Mouse (Mus musculus) limb, embryonic 15.5 days (tissue): ENCODE data around the gene Gja3. TPM values are rescaled to one million over a fixed set of nuclear protein-coding genes. Genes with fewer than 3 reads are reported as not detected.
"Not testable (repeated sequence)": the region's sequence is repeated elsewhere in the genome, so short reads cannot be mapped to it uniquely, and the experiment has no call there.

Experiments used
- ATAC-seq: fragments of 200-750 bp; cut with Nextera tagmentation; 2 replicates; pipeline ENCODE4 v1.8.0; 2017; ENCODE audit warnings: low read depth, moderate TSS enrichment; ENCODE audit not compliant: insufficient number of reproducible peaks, low FRiP score, low TSS enrichment
- H3K27ac ChIP-seq: fragments of 300-500 bp; sonication (generic); 2 replicates; pipeline ENCODE4 v1.5.1; 2015; ENCODE audit warnings: moderate library complexity, mild to moderate bottlenecking, inconsistent platforms
- H3K27me3 ChIP-seq: fragments of 300-500 bp; sonication (generic); 2 replicates; pipeline ENCODE4 v1.6.1; 2015; ENCODE audit warnings: inconsistent platforms
- H3K36me3 ChIP-seq: fragments of 300-500 bp; sonication (generic); 2 replicates; pipeline ENCODE4 v1.6.1; 2015; ENCODE audit warnings: inconsistent platforms
- H3K4me1 ChIP-seq: fragments of 300-500 bp; sonication (generic); 2 replicates; pipeline ENCODE4 v1.6.1; 2015; ENCODE audit warnings: inconsistent platforms
- H3K4me2 ChIP-seq: fragments of 300-500 bp; sonication (generic); 2 replicates; pipeline ENCODE4 v1.6.1; 2015; ENCODE audit warnings: mild to moderate bottlenecking, inconsistent platforms
- H3K4me3 ChIP-seq: fragments of 300-500 bp; sonication (generic); 2 replicates; pipeline ENCODE4 v1.5.1; 2015; ENCODE audit warnings: mild to moderate bottlenecking, inconsistent platforms
- H3K9ac ChIP-seq: fragments of 300-500 bp; sonication (generic); 2 replicates; pipeline ENCODE4 v1.6.1; 2015; ENCODE audit warnings: inconsistent platforms
- H3K9me3 ChIP-seq: fragments of 300-500 bp; sonication (generic); 2 replicates; pipeline ENCODE4 v1.6.1; 2016; ENCODE audit warnings: inconsistent platforms
- WGBS: fragments of 180-500 bp; shearing (Covaris S2); methylation state at CpG from one replicate; pipeline ENCODE4 v1.1.7; 2015; 5-methylcytosine and 5-hydroxymethylcytosine counted together
- polyA plus RNA-seq: library from polyadenylated mRNA; unstranded; fragments of >200 nt; fragmentation: Nextera tagmentation; extraction: Ambion mirVana; gene quantifications from 2 replicates; pipeline ENCODE4 v1.2.1, GENCODE M21; 2015

Gene Gja3
- polyA plus RNA-seq, 1 experiment from 2014 or later: 5.6 TPM

DNA sequence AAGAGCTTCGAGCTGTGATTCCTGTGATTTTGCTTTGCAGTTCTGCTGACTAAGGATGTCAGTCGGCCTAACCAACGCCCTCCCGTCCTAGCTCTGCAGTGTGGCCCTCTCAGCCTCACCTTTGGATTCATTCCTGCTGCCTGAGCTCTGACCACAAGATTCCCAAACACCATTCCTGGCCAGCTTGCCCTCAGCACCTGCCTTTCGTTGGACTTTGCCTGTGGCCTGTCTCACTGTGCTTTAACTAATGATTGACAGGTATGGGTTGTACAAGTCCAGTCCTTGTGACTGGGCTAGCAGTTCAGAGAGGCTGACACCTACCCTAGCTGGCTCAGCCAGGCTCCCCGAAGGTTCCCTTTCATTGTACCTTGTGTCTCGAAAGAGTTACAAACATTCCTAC is 31.2 kb upstream of the Gja3 start:
- WGBS: 84% methylated on average over 7 of the region's 7 CpGs

DNA sequence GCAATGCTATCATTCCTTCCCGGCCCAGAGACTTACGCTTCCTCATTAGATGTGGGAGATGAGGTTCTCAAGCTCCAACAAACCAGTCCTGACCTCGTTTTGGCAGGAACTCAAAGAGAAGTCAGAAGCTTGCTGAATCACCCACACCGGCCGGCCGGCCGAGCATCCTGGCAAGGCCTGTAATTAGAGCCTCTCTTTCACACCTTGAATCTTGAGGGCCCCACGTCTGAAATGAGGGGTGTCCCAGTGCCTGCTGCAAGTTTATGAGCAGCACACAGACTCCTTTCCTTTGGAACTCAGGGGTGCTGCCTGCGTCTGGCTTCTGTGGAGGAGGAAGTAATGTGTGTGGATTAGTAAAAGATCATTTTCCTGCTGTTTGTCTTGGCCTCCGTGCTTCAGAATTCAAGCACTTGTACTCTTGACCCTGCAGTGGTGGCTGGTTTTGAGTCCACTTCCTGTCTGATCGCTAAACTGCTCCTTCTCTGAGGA is 26.3 kb upstream of the Gja3 start:
- no peak for ATAC-seq
- H3K36me3 ChIP-seq: no peaks in the 10 kb centered on the region

More for the DNA sequence above, 31.2 kb upstream of the Gja3 start:
- no peak for ATAC-seq
- Histone ChIP-seq H3K27ac (no peak overlapping the region), H3K9ac (no peak overlapping the region), H3K4me3 (no peak overlapping the region), H3K4me2 (no peak overlapping the region), H3K36me3 (no peaks in the 10 kb centered on the region), H3K27me3 (no peaks in the 10 kb centered on the region), H3K9me3 (no peaks in the 10 kb centered on the region), H3K4me1 (peaks cover 7% of the 10 kb centered on the region)

DNA sequence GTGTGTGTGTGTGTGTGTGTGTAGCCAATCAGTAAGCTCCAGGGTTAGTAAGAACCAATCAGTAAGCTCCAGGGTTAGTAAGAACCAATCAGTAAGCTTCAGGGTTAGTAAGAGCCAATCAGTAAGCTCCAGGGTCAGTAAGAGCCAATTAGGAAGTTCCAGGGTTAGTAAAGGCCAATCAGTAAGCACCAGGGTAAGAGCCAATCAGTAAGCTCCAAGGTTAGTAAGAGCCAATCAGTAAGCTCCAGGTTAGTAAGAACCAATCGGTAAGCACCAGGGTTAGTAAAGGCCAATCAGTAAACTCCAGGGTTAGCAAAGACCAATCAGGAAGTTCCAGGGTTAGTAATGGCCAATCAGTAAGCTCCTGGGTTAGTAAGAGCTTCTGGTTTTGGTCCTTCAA is 25.0 kb upstream of the Gja3 start:
- H3K4me2 ChIP-seq: no peak overlapping the region
- H3K27me3 ChIP-seq: no peaks in the 10 kb centered on the region
- peaks cover 14% of the 10 kb centered on the region for H3K4me1 ChIP-seq
- H3K36me3 ChIP-seq: no peaks in the 10 kb centered on the region
- H3K9ac ChIP-seq: no peak overlapping the region
- no peak for ATAC-seq
- no peak overlapping the region for H3K27ac ChIP-seq
- WGBS: 93% methylated on average over 1 of the region's 1 CpGs
- no peak overlapping the region for H3K4me3 ChIP-seq
- H3K9me3 ChIP-seq: no peaks in the 10 kb centered on the region

More for the DNA sequence above, 26.3 kb upstream of the Gja3 start:
- no peak overlapping the region for H3K4me3 ChIP-seq
- no peaks in the 10 kb centered on the region for H3K27me3 ChIP-seq
- H3K4me1 ChIP-seq: peaks cover 14% of the 10 kb centered on the region
- H3K9ac ChIP-seq: no peak overlapping the region
- no peak overlapping the region for H3K4me2 ChIP-seq
- H3K27ac ChIP-seq: peak overlapping the region; percentile 11; the same call in 1 of the 2 replicates
- no peaks in the 10 kb centered on the region for H3K9me3 ChIP-seq
- 11% methylated on average over 11 of the region's 11 CpGs for WGBS

DNA sequence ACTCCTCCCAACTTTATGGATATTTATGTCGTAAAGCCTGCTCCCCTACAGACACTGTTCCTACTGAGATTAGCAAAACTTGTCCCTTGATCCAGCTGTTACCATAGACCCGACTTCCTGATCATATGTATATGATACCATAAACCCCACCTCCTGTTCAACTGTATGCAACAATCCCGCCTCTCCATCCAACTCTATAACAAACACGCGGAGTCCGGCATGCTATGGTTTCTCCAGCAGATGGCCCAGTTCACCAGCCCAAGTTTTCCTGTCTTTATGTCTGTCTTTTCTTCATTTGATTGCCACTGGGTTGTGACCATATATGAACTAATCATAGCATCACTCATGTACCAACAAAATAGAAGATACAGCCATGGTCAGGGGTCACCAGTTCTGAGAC is 17.6 kb upstream of the Gja3 start:
- peaks cover 3% of the 10 kb centered on the region; the same call in 1 of the 2 replicates for H3K4me1 ChIP-seq
- H3K36me3 ChIP-seq: no peaks in the 10 kb centered on the region
- no peaks in the 10 kb centered on the region for H3K9me3 ChIP-seq
- no peaks in the 10 kb centered on the region for H3K27me3 ChIP-seq
- WGBS: 74% methylated on average over 6 of the region's 6 CpGs
- no peak overlapping the region for H3K4me3 ChIP-seq
- no peak overlapping the region for H3K9ac ChIP-seq
- H3K27ac ChIP-seq: no peak overlapping the region
- no peak for ATAC-seq
- no peak overlapping the region for H3K4me2 ChIP-seq

DNA sequence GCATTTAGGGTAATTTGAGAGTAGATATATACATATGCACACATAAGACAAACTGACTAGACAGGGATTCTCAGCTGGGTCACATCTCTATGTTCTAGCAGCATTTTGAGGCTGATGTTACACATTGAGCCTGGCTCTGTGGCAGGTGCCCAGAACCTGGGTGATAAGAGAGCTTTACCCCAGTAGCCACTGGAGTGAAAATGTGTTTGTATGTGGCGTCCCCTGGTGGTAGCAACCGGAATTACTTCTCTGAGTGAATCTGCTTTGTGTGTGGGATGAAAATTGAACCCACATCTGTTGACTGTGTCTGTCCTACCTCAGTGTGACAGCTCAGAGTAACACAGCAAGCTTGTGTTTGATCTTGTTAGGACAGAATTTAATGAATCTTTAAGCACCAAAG is 12.0 kb upstream of the Gja3 start:
- H3K27me3 ChIP-seq, ATAC-seq, H3K27ac ChIP-seq, H3K9ac ChIP-seq, H3K4me3 ChIP-seq, H3K4me2 ChIP-seq, H3K4me1 ChIP-seq, H3K36me3 ChIP-seq, H3K9me3 ChIP-seq: not testable (repeated sequence)
- WGBS: 2% methylated on average over 2 of the region's 2 CpGs

DNA sequence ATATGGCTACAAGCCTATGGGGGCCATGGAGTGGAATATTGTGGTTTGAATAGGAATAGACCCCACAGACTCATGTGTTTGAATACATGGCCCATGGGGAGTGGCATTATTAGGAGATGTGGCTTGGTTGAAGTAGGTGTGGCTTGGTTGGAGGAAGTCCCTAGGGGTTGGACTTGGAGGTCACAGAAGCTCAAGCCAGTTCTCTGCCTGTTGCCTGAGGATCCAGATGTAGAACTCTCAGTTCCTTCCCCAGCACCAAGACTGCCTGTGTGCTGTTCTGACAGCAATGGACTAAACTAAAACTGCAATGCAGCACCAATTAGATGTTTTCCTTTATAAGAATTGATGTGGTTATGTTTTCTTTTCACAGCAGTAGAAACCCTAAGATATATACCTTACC is 8.2 kb upstream of the Gja3 start:
- Histone ChIP-seq H3K36me3 (no peaks in the 10 kb centered on the region), H3K4me2 (no peak overlapping the region), H3K27me3 (no peaks in the 10 kb centered on the region), H3K4me1 (peaks cover 3% of the 10 kb centered on the region; the same call in 1 of the 2 replicates), H3K4me3 (no peak overlapping the region), H3K27ac (no peak overlapping the region), H3K9ac (no peak overlapping the region), H3K9me3 (no peaks in the 10 kb centered on the region)
- ATAC-seq: no peak

DNA sequence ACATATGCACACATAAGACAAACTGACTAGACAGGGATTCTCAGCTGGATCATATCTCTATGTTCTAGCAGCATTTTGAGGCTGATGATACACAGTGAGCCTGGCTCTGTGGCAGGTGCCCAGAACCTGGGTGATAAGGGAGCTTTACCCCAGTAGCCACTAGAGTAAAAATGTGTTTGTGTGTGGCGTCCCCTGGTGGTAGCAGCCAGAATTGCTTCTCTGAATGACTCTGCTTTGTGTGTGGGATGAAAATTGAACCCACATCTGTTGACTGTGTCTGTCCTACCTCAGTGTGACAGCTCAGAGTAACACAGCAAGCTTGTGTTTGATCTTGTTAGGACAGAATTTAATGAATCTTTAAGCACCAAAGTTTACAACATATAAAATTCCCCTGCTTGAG is 2.2 kb upstream of the Gja3 start:
- H3K27ac ChIP-seq, H3K4me2 ChIP-seq, H3K4me3 ChIP-seq, H3K36me3 ChIP-seq, ATAC-seq, H3K9ac ChIP-seq, H3K9me3 ChIP-seq: not testable (repeated sequence)
- Histone ChIP-seq H3K4me1 (peaks cover 13% of the 10 kb centered on the region), H3K27me3 (peaks cover 39% of the 10 kb centered on the region)
- 0% methylated on average over 1 of the region's 1 CpGs for WGBS

DNA sequence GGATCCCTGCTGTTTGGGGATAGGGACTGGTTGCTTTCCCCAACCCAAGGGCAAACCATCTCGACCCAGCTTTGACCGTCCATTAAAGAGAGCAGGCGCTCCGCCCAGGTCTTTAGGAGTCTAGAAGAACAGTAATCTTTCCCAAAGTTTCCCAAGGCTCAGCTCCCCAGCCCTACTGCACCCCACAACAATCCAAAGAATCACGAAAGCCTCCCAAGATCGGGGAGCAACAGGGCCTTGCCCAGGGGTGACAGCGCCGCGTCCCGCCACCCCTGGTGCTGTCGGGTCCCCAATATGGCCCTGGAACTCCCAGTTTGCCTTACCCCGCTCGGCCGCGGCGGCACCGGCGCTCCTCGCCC is 717 bp downstream of the Gja3 start:
- H3K27ac ChIP-seq: no peak overlapping the region
- H3K27me3 ChIP-seq: peaks cover 45% of the 10 kb centered on the region
- H3K9ac ChIP-seq: 0 out of 2 replicates have a peak overlapping the region, but pooled peaks have one; percentile 14
- ATAC-seq: no peak; the same call in 1 of the 2 replicates
- peaks cover 13% of the 10 kb centered on the region for H3K4me1 ChIP-seq
- 2% methylated on average over 19 of the region's 19 CpGs for WGBS
- H3K4me2 ChIP-seq: peak overlapping the region; percentile 97
- no peaks in the 10 kb centered on the region for H3K36me3 ChIP-seq
- peak overlapping the region; percentile 52 for H3K4me3 ChIP-seq
- H3K9me3 ChIP-seq: no peaks in the 10 kb centered on the region

DNA sequence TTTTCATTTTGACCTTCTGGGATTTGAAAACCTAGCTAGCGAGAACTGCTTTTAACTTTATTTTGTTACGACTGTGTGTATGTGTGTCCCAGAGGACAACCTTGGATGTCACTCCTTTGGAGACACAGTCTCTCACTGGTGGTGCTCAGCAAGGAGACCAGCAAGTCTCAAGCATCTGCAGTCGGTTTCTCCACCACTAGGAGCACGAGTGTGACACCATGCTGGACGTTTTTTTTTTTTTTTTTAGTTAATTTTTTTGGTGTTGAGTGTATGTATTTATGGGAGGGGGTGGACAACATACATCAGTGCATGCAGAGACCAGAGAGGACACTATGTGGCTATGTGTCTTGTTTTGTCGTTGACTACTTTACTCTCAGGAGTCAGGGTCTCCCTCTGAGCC is 5.2 kb downstream of the Gja3 start:
- Histone ChIP-seq H3K9me3 (no peaks in the 10 kb centered on the region), H3K27me3 (peaks cover 27% of the 10 kb centered on the region), H3K36me3 (no peaks in the 10 kb centered on the region), H3K9ac (no peak overlapping the region), H3K4me1 (peaks cover 7% of the 10 kb centered on the region), H3K27ac (no peak overlapping the region), H3K4me2 (no peak overlapping the region), H3K4me3 (no peak overlapping the region)
- no peak for ATAC-seq
- WGBS: 63% methylated on average over 6 of the region's 6 CpGs

DNA sequence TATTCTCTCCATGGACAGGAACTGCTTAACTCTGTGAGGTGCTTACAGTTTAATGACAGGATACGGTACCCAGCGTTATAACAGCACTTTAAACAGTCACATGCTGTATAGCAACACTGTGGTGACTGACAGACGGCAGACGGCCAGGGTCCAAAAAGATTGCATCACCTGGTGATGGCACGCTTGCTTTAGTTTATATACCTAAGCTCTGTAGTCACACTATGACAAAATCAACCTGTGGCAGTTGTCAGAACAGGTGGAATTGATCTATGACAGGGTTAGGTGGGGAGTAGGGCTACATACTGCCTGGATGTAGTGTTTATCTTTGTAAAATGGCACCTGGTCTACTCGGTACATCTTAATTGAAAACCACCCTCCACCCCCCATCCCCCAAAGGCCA is 14.0 kb downstream of the Gja3 start:
- Histone ChIP-seq H3K4me1 (no peaks in the 10 kb centered on the region), H3K9ac (no peak overlapping the region), H3K9me3 (no peaks in the 10 kb centered on the region), H3K36me3 (no peaks in the 10 kb centered on the region), H3K27me3 (no peaks in the 10 kb centered on the region), H3K27ac (no peak overlapping the region), H3K4me2 (no peak overlapping the region), H3K4me3 (no peak overlapping the region)
- ATAC-seq: no peak
- 74% methylated on average over 6 of the region's 6 CpGs for WGBS

DNA sequence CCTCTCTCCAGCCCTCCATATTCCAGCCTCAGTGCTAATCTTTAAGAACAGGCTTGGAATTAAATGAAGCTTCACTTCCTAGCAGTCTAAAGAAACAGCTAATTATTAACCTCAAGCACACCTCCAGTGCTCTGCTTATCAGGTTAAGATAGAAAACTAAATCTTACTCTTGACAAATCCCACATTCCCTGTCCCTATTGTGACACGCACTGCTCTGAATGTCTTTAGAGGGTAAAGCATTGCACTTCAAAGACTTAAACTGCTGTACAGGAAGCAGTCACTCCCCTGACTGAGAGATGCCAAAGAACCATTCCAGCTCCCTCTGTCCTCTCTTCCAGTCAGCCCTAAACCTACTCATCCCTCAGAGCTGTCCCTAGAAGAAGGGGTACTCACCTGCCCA is 16.5 kb downstream of the Gja3 start:
- H3K36me3 ChIP-seq: no peaks in the 10 kb centered on the region
- no peak for ATAC-seq
- 60% methylated on average over 1 of the region's 1 CpGs for WGBS

DNA sequence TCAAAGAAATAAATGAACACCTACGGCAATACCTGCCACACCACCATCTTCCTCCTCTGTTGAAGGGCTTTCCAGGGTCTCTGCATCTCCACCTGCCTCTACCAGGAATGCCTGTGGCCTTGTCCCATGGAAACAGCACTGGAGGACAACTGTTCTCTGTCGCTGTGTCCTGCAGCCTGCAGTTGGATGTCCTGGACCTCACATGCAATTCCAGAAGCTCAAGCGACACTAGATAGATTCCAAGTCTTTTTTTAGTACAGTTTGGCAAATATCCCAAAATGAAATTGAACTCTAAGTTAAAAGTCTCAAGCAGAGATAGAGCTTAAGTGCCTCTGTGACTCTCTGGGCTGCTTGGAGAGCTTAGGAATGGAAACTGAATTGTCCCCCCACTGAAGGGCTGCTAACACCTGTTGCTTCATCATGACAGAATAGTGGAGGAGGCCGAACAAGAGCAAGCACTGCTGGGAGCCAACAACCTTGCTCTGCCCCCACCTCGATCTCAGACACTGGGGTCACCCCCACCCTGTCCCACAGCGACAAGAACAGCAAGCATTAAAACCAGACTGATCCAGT is 22.9 kb downstream of the Gja3 start:
- H3K9ac ChIP-seq: no peak overlapping the region
- WGBS: 60% methylated on average over 6 of the region's 6 CpGs
- no peaks in the 10 kb centered on the region for H3K4me1 ChIP-seq
- H3K4me3 ChIP-seq: no peak overlapping the region
- no peaks in the 10 kb centered on the region for H3K27me3 ChIP-seq
- ATAC-seq: no peak
- no peak overlapping the region for H3K4me2 ChIP-seq
- no peaks in the 10 kb centered on the region for H3K36me3 ChIP-seq
- H3K27ac ChIP-seq: no peak overlapping the region
- no peaks in the 10 kb centered on the region for H3K9me3 ChIP-seq

More for the DNA sequence above, 16.5 kb downstream of the Gja3 start:
- no peak overlapping the region for H3K4me2 ChIP-seq
- no peaks in the 10 kb centered on the region for H3K27me3 ChIP-seq
- no peak overlapping the region for H3K27ac ChIP-seq
- H3K4me1 ChIP-seq: no peaks in the 10 kb centered on the region
- no peak overlapping the region for H3K4me3 ChIP-seq
- H3K9ac ChIP-seq: no peak overlapping the region
- no peaks in the 10 kb centered on the region for H3K9me3 ChIP-seq

DNA sequence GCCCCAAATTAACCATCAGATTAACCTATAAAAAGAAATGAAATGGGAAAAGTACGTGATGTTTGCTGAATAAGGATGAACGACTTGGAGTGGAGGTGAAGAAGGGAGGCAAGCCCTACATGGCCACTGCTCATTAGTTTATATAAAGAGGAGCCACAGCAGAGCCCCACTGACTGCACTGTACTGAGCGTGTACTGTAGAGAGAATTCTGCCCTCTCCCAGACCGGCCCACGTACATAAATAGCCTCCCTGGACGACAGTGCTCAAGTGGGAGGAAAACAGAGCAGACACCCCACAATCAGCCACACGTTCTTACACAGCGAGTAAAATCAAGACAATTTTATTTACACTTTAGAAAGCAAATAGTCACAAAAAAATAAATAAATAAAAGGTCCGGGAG is 23.8 kb downstream of the Gja3 start:
- H3K4me3 ChIP-seq: no peak overlapping the region
- no peak overlapping the region for H3K4me2 ChIP-seq
- no peak overlapping the region for H3K9ac ChIP-seq
- no peaks in the 10 kb centered on the region for H3K27me3 ChIP-seq
- no peak overlapping the region for H3K27ac ChIP-seq
- no peaks in the 10 kb centered on the region for H3K4me1 ChIP-seq
- 75% methylated on average over 9 of the region's 9 CpGs for WGBS
- H3K9me3 ChIP-seq: no peaks in the 10 kb centered on the region
- ATAC-seq: no peak
- H3K36me3 ChIP-seq: no peaks in the 10 kb centered on the region
